ENCODE assay signal across 9 mouse cellular contexts in the genomic region with DNA sequence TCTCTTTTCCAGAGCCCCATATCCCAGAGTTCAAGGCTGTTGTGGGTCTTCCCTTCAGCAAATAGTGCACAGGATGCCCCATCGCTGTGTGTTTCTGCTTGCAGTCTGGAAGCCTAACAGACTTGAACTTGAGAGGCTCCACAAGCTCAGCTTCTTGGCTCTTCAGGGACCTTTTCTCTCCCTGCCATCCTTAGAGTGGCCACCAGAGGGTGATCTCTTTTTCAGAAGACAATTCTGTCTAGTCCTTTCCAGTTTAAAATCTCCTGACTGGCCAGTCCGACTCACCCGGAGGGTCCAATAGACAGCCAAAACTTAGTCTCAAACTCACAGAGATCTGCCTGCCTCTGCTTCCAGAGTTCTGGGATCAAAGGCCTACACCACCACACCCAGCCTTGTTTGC. TPM values are rescaled to one million over a fixed set of nuclear protein-coding genes. Genes with fewer than 3 reads are reported as not detected.
DNase-seq lines count a peak whose midpoint lies in the region; ATAC-seq and TF ChIP-seq lines count a peak whose summit lies in the region.
"Had no signal": no experiment of that assay in that cellular context is flagged by ENCODE, and none has a peak within 500 bp of the region (broad histone marks: within the 10 kb centered on the region; RNA-seq: fewer than 3 reads in every experiment).

No protein-coding gene starts in this region.

- no peak overlapping the region for H3K27ac ChIP-seq in intestine, postnatal 0 days (ENCODE audit: low read depth, low read length)
- no peak overlapping the region for H3K27ac ChIP-seq in intestine, embryonic 16.5 days (ENCODE audit: low read length)
- no peak overlapping the region for H3K27ac ChIP-seq in bone marrow, adult 2 months (ENCODE audit: control insufficient read depth, insufficient read depth, low read depth, low read length, poor library complexity)
- H3K27ac ChIP-seq in stomach, postnatal 0 days (replicated peaks) = no peak overlapping the region
- H3K27ac ChIP-seq: limb, embryonic 15.5 days had no signal

- no peaks in the 10 kb centered on the region for H3K4me1 ChIP-seq in intestine, postnatal 0 days (replicated peaks; ENCODE audit: control insufficient read depth, insufficient read depth, low read length)
- H3K4me1 ChIP-seq in intestine, embryonic 16.5 days (ENCODE audit: control insufficient read depth, insufficient read depth, low read length) = 0 out of 2 replicates have a peak, but pooled peaks cover 3% of the 10 kb centered on the region
- no peaks in the 10 kb centered on the region for H3K4me1 ChIP-seq in bone marrow, adult 2 months (ENCODE audit: control insufficient read depth, insufficient read depth, low read length)
- no peaks in the 10 kb centered on the region for H3K4me1 ChIP-seq in stomach, postnatal 0 days (replicated peaks; ENCODE audit: control insufficient read depth, insufficient read depth)
- H3K4me1 ChIP-seq: limb, embryonic 15.5 days had no signal

- 29% methylated on average over 3 of the region's 3 CpGs for WGBS in intestine, postnatal 0 days
- WGBS in intestine, embryonic 16.5 days = 27% methylated on average over 3 of the region's 3 CpGs
- 17% methylated on average over 3 of the region's 3 CpGs for WGBS in bone marrow, adult 2 months
- 28% methylated on average over 3 of the region's 3 CpGs for WGBS in stomach, postnatal 0 days

- ATAC-seq in intestine, postnatal 0 days = no peak
- no peak for ATAC-seq in intestine, embryonic 16.5 days
- ATAC-seq in stomach, postnatal 0 days (ENCODE audit: low FRiP score, low TSS enrichment) = no peak; the same call in 1 of the 2 replicates

- TF ChIP-seq EP300 in stomach, postnatal 0 days (optimal IDR thresholded peaks at IDR 0.05) = no peak

- no peak overlapping the region for H3K4me2 ChIP-seq in intestine, postnatal 0 days (replicated peaks; ENCODE audit: low read depth)
- H3K4me2 ChIP-seq in intestine, embryonic 16.5 days (ENCODE audit: low read depth, low read length) = no peak overlapping the region
- no peak overlapping the region for H3K4me2 ChIP-seq in stomach, postnatal 0 days (replicated peaks; ENCODE audit: low read depth)
- H3K4me2 ChIP-seq: limb, embryonic 15.5 days had no signal

- H3K9me3 ChIP-seq in intestine, postnatal 0 days (ENCODE audit: control insufficient read depth) = no peaks in the 10 kb centered on the region
- H3K9me3 ChIP-seq in intestine, embryonic 16.5 days (ENCODE audit: control insufficient read depth, low read length) = no peaks in the 10 kb centered on the region
- no peaks in the 10 kb centered on the region for H3K9me3 ChIP-seq in stomach, postnatal 0 days (ENCODE audit: control insufficient read depth, low read length)
- H3K9me3 ChIP-seq: limb, embryonic 15.5 days had no signal

- no peaks in the 10 kb centered on the region for H3K36me3 ChIP-seq in intestine, postnatal 0 days (ENCODE audit: control insufficient read depth, insufficient read depth)
- no peaks in the 10 kb centered on the region for H3K36me3 ChIP-seq in intestine, embryonic 16.5 days (ENCODE audit: control insufficient read depth, insufficient read depth, low read length)
- no peaks in the 10 kb centered on the region for H3K36me3 ChIP-seq in stomach, postnatal 0 days (ENCODE audit: control insufficient read depth, insufficient read depth, low read length)
- H3K36me3 ChIP-seq: limb, embryonic 15.5 days had no signal

- peak; percentile 74 for TF ChIP-seq CTCF in intestine, postnatal 0 days (IDR thresholded peaks at IDR 0.05; ENCODE audit: low read depth)
- 0 out of 2 replicates have a peak, but pooled peaks have one; percentile 15 for TF ChIP-seq CTCF in bone marrow, adult 2 months (IDR thresholded peaks at IDR 0.05; ENCODE audit: control insufficient read depth, insufficient read depth, low read length)
- TF ChIP-seq CTCF in stomach, postnatal 0 days (IDR thresholded peaks at IDR 0.05; ENCODE audit: low read depth) = peak; percentile 74

- DNase-seq in adrenal gland, adult (ENCODE audit: inconsistent age in 2 of 2, low spot score in 1 of 2) = peak; percentile 57 to 87
- DNase-seq in adrenal gland, adult 8-10 months = no peak
- peak; percentile 79 for DNase-seq in 416B (ENCODE audit: low read depth)
- DNase-seq in left cerebral cortex, postnatal 4 days = peak; percentile 59
- no peak for DNase-seq in stomach, postnatal 0 days (ENCODE audit: low spot score)

- no peak overlapping the region for H3K9ac ChIP-seq in intestine, postnatal 0 days (ENCODE audit: low read depth, low read length)
- H3K9ac ChIP-seq in intestine, embryonic 16.5 days (ENCODE audit: low read depth, low read length) = no peak overlapping the region
- no peak overlapping the region for H3K9ac ChIP-seq in stomach, postnatal 0 days (ENCODE audit: low read length)
- H3K9ac ChIP-seq: limb, embryonic 15.5 days had no signal

- intact Hi-C loops in left cerebral cortex, postnatal 4 days (cut with DNase I) = loop anchor here (5.0 kb wide), 1 partner anchor 102 kb away; no protein-coding TSS in a partner anchor

- no peak for TF ChIP-seq POLR2A in bone marrow, adult 2 months (IDR thresholded peaks at IDR 0.05; ENCODE audit: borderline replicate concordance, control insufficient read depth, low read depth, low read length)

- H3K27me3 ChIP-seq in intestine, postnatal 0 days (replicated peaks; ENCODE audit: control insufficient read depth, insufficient read depth, low read length) = no peaks in the 10 kb centered on the region
- H3K27me3 ChIP-seq in intestine, embryonic 16.5 days (replicated peaks; ENCODE audit: control insufficient read depth, insufficient read depth, low read length) = no peaks in the 10 kb centered on the region
- H3K27me3 ChIP-seq in stomach, postnatal 0 days (ENCODE audit: control insufficient read depth, insufficient read depth, low read length) = no peaks in the 10 kb centered on the region
- H3K27me3 ChIP-seq: limb, embryonic 15.5 days had no signal

- no peak overlapping the region for H3K4me3 ChIP-seq in intestine, postnatal 0 days (ENCODE audit: low read depth, low read length)
- H3K4me3 ChIP-seq in intestine, embryonic 16.5 days (ENCODE audit: low read length) = no peak overlapping the region
- H3K4me3 ChIP-seq in bone marrow, adult 2 months (replicated peaks; ENCODE audit: control insufficient read depth, low read depth, low read length) = no peak overlapping the region
- no peak overlapping the region for H3K4me3 ChIP-seq in stomach, postnatal 0 days (ENCODE audit: low read depth, low read length)
- H3K4me3 ChIP-seq: limb, embryonic 15.5 days had no signal

RNA-seq across cellular contexts. Expression of gene Vgf, which starts 16.2 kb away (rescaled TPM):
- total RNA-seq in adrenal gland, adult 8-10 months (2022) = 10 to 100 TPM in 2 of 4 experiments, 1 to 10 TPM in 2; 4.4 to 20.9 (median 9.9) TPM
- polyA plus RNA-seq in intestine, postnatal 0 days (2015; fragmentation: Nextera tagmentation; extraction: Ambion mirVana) = 1.3 and 1.6 TPM in 2 replicates
- 0.50 and 0.64 TPM in 2 replicates for polyA plus RNA-seq in intestine, embryonic 16.5 days (2015; fragmentation: Nextera tagmentation; extraction: Ambion mirVana)
- not detected in 2 replicates for polyA plus RNA-seq in bone marrow, adult 2 months (2011; ENCODE audit: insufficient read depth, insufficient read length, low replicate concordance, missing spikeins)
- total RNA-seq in left cerebral cortex, postnatal 4 days (2021) = 10 to 100 TPM; 48.5 to 78.9 TPM
- polyA plus RNA-seq in stomach, postnatal 0 days (2015; fragmentation: Nextera tagmentation; extraction: Ambion mirVana) = 1.8 TPM in 2 replicates

RNA-seq across cellular contexts. Expression of gene Znhit1, which starts 22.2 kb away (rescaled TPM):
- 10 to 100 TPM; 77.8 to 96.8 (median 83.5) TPM for total RNA-seq in adrenal gland, adult 8-10 months (2022)
- 84.6 and 91.1 TPM in 2 replicates for polyA plus RNA-seq in intestine, postnatal 0 days (2015; fragmentation: Nextera tagmentation; extraction: Ambion mirVana)
- 114 and 120 TPM in 2 replicates for polyA plus RNA-seq in intestine, embryonic 16.5 days (2015; fragmentation: Nextera tagmentation; extraction: Ambion mirVana)
- polyA plus RNA-seq in bone marrow, adult 2 months (2011; ENCODE audit: insufficient read depth, insufficient read length, low replicate concordance, missing spikeins) = 70.2 and 134 TPM in 2 replicates
- 10 to 100 TPM; 90.8 to 93.9 TPM for total RNA-seq in left cerebral cortex, postnatal 4 days (2021)
- polyA plus RNA-seq in stomach, postnatal 0 days (2015; fragmentation: Nextera tagmentation; extraction: Ambion mirVana) = 81.0 and 89.1 TPM in 2 replicates

RNA-seq across cellular contexts. Expression of gene Plod3, which starts 23.2 kb away (rescaled TPM):
- 10 to 100 TPM; 68.6 to 74.5 (median 72.1) TPM for total RNA-seq in adrenal gland, adult 8-10 months (2022)
- 11.1 and 11.8 TPM in 2 replicates for polyA plus RNA-seq in intestine, postnatal 0 days (2015; fragmentation: Nextera tagmentation; extraction: Ambion mirVana)
- polyA plus RNA-seq in intestine, embryonic 16.5 days (2015; fragmentation: Nextera tagmentation; extraction: Ambion mirVana) = 40.7 and 44.4 TPM in 2 replicates
- 14.0 and 26.1 TPM in 2 replicates for polyA plus RNA-seq in bone marrow, adult 2 months (2011; ENCODE audit: insufficient read depth, insufficient read length, low replicate concordance, missing spikeins)
- total RNA-seq in left cerebral cortex, postnatal 4 days (2021) = 10 to 100 TPM; 46.7 to 52.1 TPM
- 16.4 and 17.2 TPM in 2 replicates for polyA plus RNA-seq in stomach, postnatal 0 days (2015; fragmentation: Nextera tagmentation; extraction: Ambion mirVana)

RNA-seq across cellular contexts. Expression of gene Ap1s1, which starts 35.9 kb away (rescaled TPM):
- total RNA-seq in adrenal gland, adult 8-10 months (2022) = 100 to 1,000 TPM; 104 to 120 (median 106) TPM
- polyA plus RNA-seq in intestine, postnatal 0 days (2015; fragmentation: Nextera tagmentation; extraction: Ambion mirVana) = 229 and 232 TPM in 2 replicates
- 284 and 285 TPM in 2 replicates for polyA plus RNA-seq in intestine, embryonic 16.5 days (2015; fragmentation: Nextera tagmentation; extraction: Ambion mirVana)
- polyA plus RNA-seq in bone marrow, adult 2 months (2011; ENCODE audit: insufficient read depth, insufficient read length, low replicate concordance, missing spikeins) = 45.8 and 71.9 TPM in 2 replicates
- total RNA-seq in left cerebral cortex, postnatal 4 days (2021) = 100 to 1,000 TPM; 193 to 208 TPM
- 140 and 146 TPM in 2 replicates for polyA plus RNA-seq in stomach, postnatal 0 days (2015; fragmentation: Nextera tagmentation; extraction: Ambion mirVana)

RNA-seq across cellular contexts. Expression of gene Cldn15, which starts 43.6 kb away (rescaled TPM):
- 10 to 100 TPM in 3 of 4 experiments, 1 to 10 TPM in 1; 9.5 to 13.7 (median 12.1) TPM for total RNA-seq in adrenal gland, adult 8-10 months (2022)
- 29.5 and 31.2 TPM in 2 replicates for polyA plus RNA-seq in intestine, postnatal 0 days (2015; fragmentation: Nextera tagmentation; extraction: Ambion mirVana)
- 34.8 and 36.6 TPM in 2 replicates for polyA plus RNA-seq in intestine, embryonic 16.5 days (2015; fragmentation: Nextera tagmentation; extraction: Ambion mirVana)
- 14.6 and 31.1 TPM in 2 replicates for polyA plus RNA-seq in bone marrow, adult 2 months (2011; ENCODE audit: insufficient read depth, insufficient read length, low replicate concordance, missing spikeins)
- total RNA-seq in left cerebral cortex, postnatal 4 days (2021) = under 1 TPM; 0.46 to 0.54 TPM
- 5.1 and 6.8 TPM in 2 replicates for polyA plus RNA-seq in stomach, postnatal 0 days (2015; fragmentation: Nextera tagmentation; extraction: Ambion mirVana)

Comparison
In these comparisons a context has a peak if more than half of its experiments do, and no peak if none do; other contexts are left out.
1. DNase-seq: peak in adrenal gland, adult (2 of 2), 416B (single experiment) and left cerebral cortex, postnatal 4 days (single experiment); none in adrenal gland, adult 8-10 months (single experiment) and stomach, postnatal 0 days (single experiment).
2. CTCF ChIP-seq: peak in every context shown above with its lines; median percentile 74 in intestine, postnatal 0 days; 74 in stomach, postnatal 0 days; 15 in bone marrow, adult 2 months.